Mouse (Mus musculus): Measurements from ENCODE around the gene Lrrc25.

DNA sequence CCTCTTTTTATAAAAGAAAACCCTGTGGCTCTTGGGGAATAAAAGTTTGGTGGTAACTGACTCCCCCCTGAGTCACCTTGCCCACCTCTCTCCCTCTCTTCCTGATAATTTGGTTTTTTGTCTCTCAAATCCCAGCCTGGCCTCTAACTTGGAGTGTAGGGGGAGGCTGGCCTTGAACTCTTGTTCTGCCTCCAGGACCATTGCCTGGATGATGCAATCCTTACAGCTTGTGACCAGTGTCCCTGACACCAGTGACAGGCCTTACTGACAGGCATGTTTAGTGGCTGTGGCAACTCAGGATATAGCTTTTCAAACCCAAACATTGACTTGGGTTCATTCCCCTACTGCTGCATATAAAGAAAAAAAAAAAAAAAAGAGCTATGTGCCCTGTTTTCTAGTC is 30.8 kb downstream of the Lrrc25 start:
- TF ChIP-seq CTCF (IDR thresholded peaks at IDR 0.05; ENCODE audit: extremely low read depth, insufficient read depth, low read length) (no peak), POLR2A (IDR thresholded peaks at IDR 0.05; ENCODE audit: extremely low read depth, insufficient read depth, low read length) (no peak)

Measured in cortical plate, adult 2 months (tissue).